Mouse (Mus musculus) embryonic facial prominence, embryonic 11.5 days (tissue): ENCODE measurements around the gene Cd300ld2. TPM values are rescaled to one million over a fixed set of nuclear protein-coding genes. Genes with fewer than 3 reads are reported as not detected.
"Not testable (repeated sequence)": the region's sequence is repeated elsewhere in the genome, so short reads cannot be mapped to it uniquely, and the experiment has no call there.

Source experiments
- ATAC-seq: fragments of 200-750 bp; cut with Nextera tagmentation; replicated peaks from 2 replicates; pipeline ENCODE4 v1.8.0; 2017; ENCODE audit warnings: low read depth; ENCODE audit not compliant: insufficient number of reproducible peaks, low FRiP score, low TSS enrichment
- DNase-seq: peaks from one replicate; pipeline ENCODE4 v3.0.0-alpha.2; 2015; ENCODE audit warnings: low spot score
- H3K27ac ChIP-seq: fragments of 300-500 bp; sonication (generic); replicated peaks from 2 replicates; pipeline ENCODE4 v1.5.1; 2014; ENCODE audit warnings: mild to moderate bottlenecking, low read depth, low read length, control low read depth
- H3K27me3 ChIP-seq: fragments of 300-500 bp; sonication (generic); 2 replicates; pipeline ENCODE4 v1.6.1; 2014; ENCODE audit warnings: mild to moderate bottlenecking, low read length, moderate library complexity, mixed read lengths; ENCODE audit not compliant: control insufficient read depth, insufficient read depth
- H3K36me3 ChIP-seq: fragments of 300-500 bp; sonication (generic); replicated peaks from 2 replicates; pipeline ENCODE4 v1.6.1; 2014; ENCODE audit warnings: low read depth, mild to moderate bottlenecking, low read length, moderate library complexity, mixed read lengths; ENCODE audit not compliant: control insufficient read depth, insufficient read depth
- H3K4me1 ChIP-seq: fragments of 300-500 bp; sonication (generic); 2 replicates; pipeline ENCODE4 v1.6.1; 2014; ENCODE audit warnings: low read length, mixed read lengths; ENCODE audit not compliant: control insufficient read depth, insufficient read depth
- H3K4me2 ChIP-seq: fragments of 300-500 bp; sonication (generic); 2 replicates; pipeline ENCODE4 v1.6.1; 2014; ENCODE audit warnings: low read depth, mild to moderate bottlenecking, control low read depth, low read length, moderate library complexity
- H3K4me3 ChIP-seq: fragments of 300-500 bp; sonication (generic); 2 replicates; pipeline ENCODE4 v1.5.1; 2014; ENCODE audit warnings: low read depth, low read length, control low read depth
- H3K9ac ChIP-seq: fragments of 300-500 bp; sonication (generic); replicated peaks from 2 replicates; pipeline ENCODE4 v1.6.1; 2014; ENCODE audit warnings: mild to moderate bottlenecking, control low read depth, low read length
- H3K9me3 ChIP-seq: fragments of 300-500 bp; sonication (generic); replicated peaks from 2 replicates; pipeline ENCODE4 v1.6.1; 2016; ENCODE audit warnings: mild to moderate bottlenecking, low read length, inconsistent platforms, mixed read lengths; ENCODE audit not compliant: control insufficient read depth
- WGBS: fragments of 180-500 bp; shearing (Covaris S2); extraction: QIAGEN DNeasy Blood & Tissue Kit; methylation state at CpG from one replicate; pipeline ENCODE4 v1.1.7; 2014; 5-methylcytosine and 5-hydroxymethylcytosine counted together
- polyA plus RNA-seq: library from polyadenylated mRNA; unstranded; fragments of >200 nt; fragmentation: Nextera tagmentation; extraction: Ambion mirVana; gene quantifications from 2 replicates; pipeline ENCODE4 v1.2.1, GENCODE M21; 2014

Cd300ld2 gene
- polyA plus RNA-seq, 1 experiment from 2014 or later = not detected

- Histone ChIP-seq H3K9me3 (no peaks in the 10 kb centered on the region), H3K4me1 (no peaks in the 10 kb centered on the region), H3K4me3 (no peak within 1 kb of the TSS), H3K36me3 (no peaks in the 10 kb centered on the region), H3K27ac (no peak within 1 kb of the TSS), H3K27me3 (no peaks in the 10 kb centered on the region), H3K9ac (no peak within 1 kb of the TSS), H3K4me2 (no peak within 1 kb of the TSS)
- 76% methylated on average over 2 of the region's 2 CpGs for WGBS
- ATAC-seq (no peak), DNase-seq (no peak)
Observed at GRCm38 (mm10) chr11:115048259-115048658, 32.3 kb upstream of the Cd300ld2 start, which contains the start of gene Cd300ld3. Gene Cd300ld3 (minus strand): TSS chr11:115048409.

GRCm38 (mm10) chr11:115037669-115038068 is 21.7 kb upstream of the Cd300ld2 start, which contains the start of gene Cd300ld5:
Gene Cd300ld5 (minus strand): TSS chr11:115037769.
- H3K36me3 ChIP-seq, DNase-seq, H3K4me2 ChIP-seq, ATAC-seq, H3K27ac ChIP-seq, H3K9me3 ChIP-seq, H3K4me1 ChIP-seq, H3K27me3 ChIP-seq, H3K4me3 ChIP-seq, H3K9ac ChIP-seq: not testable (repeated sequence)
- no CpG with 5 or more reads among the region's 6 CpGs for WGBS

GRCm38 (mm10) chr11:115026912-115027311 is 10.9 kb upstream of the Cd300ld2 start, which contains the start of gene Cd300ld4:
Gene Cd300ld4 (minus strand): TSS chr11:115027012.
- H3K4me3 ChIP-seq, H3K4me1 ChIP-seq, H3K4me2 ChIP-seq, H3K27ac ChIP-seq, H3K27me3 ChIP-seq, H3K9me3 ChIP-seq, DNase-seq, H3K36me3 ChIP-seq, ATAC-seq, H3K9ac ChIP-seq: not testable (repeated sequence)
- WGBS = no CpG with 5 or more reads among the region's 6 CpGs

- no peak overlapping the region for H3K4me2 ChIP-seq
- no peaks in the 10 kb centered on the region for H3K9me3 ChIP-seq
- H3K4me3 ChIP-seq = no peak overlapping the region
- ATAC-seq (no peak), DNase-seq (no peak)
- H3K27ac ChIP-seq = no peak overlapping the region
- WGBS = 80% methylated on average over 5 of the region's 5 CpGs
- H3K9ac ChIP-seq = no peak overlapping the region
- H3K36me3 ChIP-seq = no peaks in the 10 kb centered on the region
- no peaks in the 10 kb centered on the region for H3K27me3 ChIP-seq
- no peaks in the 10 kb centered on the region for H3K4me1 ChIP-seq
Observed at GRCm38 (mm10) chr11:115004070-115004469, 11.9 kb downstream of the Cd300ld2 start.

GRCm38 (mm10) chr11:115001474-115002040 is 14.4 kb downstream of the Cd300ld2 start, which contains the start of gene Cd300c2:
Gene Cd300c2 (minus strand): TSS chr11:115001880.
- Histone ChIP-seq H3K27ac (no peak within 1 kb of the TSS), H3K27me3 (no peaks in the 10 kb centered on the region), H3K9me3 (no peaks in the 10 kb centered on the region), H3K9ac (no peak within 1 kb of the TSS), H3K4me1 (no peaks in the 10 kb centered on the region), H3K4me2 (no peak within 1 kb of the TSS), H3K36me3 (no peaks in the 10 kb centered on the region), H3K4me3 (no peak within 1 kb of the TSS)
- ATAC-seq (no peak), DNase-seq (no peak)
- WGBS = 87% methylated on average over 7 of the region's 7 CpGs

DNA sequence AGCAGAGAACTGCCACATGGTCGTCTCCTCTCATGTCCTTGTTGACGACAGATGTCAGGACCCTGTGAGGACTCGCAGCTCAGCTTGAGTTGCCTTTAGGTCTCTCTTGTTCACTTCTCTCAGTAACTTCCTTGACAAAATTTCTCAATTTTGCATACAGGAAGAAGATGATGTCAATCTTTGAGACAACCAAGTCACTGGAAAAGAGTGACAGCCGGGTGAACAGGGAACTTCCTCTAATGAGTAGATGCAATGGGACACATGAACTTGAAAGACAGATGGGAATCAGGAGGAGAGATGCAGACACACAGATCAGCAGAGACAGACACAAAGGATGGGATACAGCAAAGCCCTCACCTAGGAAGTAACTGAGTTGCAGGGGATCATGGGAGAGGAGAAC is 26.2 kb downstream of the Cd300ld2 start, which contains the start of gene Cd300ld:
TSS of gene Cd300ld (minus strand) at position 130 of the 400 bp plus-strand sequence.
- Histone ChIP-seq H3K9ac (no peak within 1 kb of the TSS), H3K27ac (no peak within 1 kb of the TSS), H3K36me3 (no peaks in the 10 kb centered on the region), H3K9me3 (no peaks in the 10 kb centered on the region), H3K4me1 (no peaks in the 10 kb centered on the region), H3K4me3 (no peak within 1 kb of the TSS), H3K27me3 (no peaks in the 10 kb centered on the region), H3K4me2 (no peak within 1 kb of the TSS)
- ATAC-seq (no peak), DNase-seq (no peak)
- WGBS = 76% methylated on average over 4 of the region's 4 CpGs

GRCm38 (mm10) chr11:114981866-114982265 is 34.1 kb downstream of the Cd300ld2 start:
- H3K4me2 ChIP-seq = no peak overlapping the region
- H3K36me3 ChIP-seq = no peaks in the 10 kb centered on the region
- no peaks in the 10 kb centered on the region for H3K4me1 ChIP-seq
- no peaks in the 10 kb centered on the region for H3K27me3 ChIP-seq
- H3K9ac ChIP-seq = no peak overlapping the region
- ATAC-seq (no peak), DNase-seq (no peak)
- H3K4me3 ChIP-seq = no peak overlapping the region
- H3K9me3 ChIP-seq = no peaks in the 10 kb centered on the region
- WGBS = 74% methylated on average over 4 of the region's 4 CpGs
- H3K27ac ChIP-seq = no peak overlapping the region

DNA sequence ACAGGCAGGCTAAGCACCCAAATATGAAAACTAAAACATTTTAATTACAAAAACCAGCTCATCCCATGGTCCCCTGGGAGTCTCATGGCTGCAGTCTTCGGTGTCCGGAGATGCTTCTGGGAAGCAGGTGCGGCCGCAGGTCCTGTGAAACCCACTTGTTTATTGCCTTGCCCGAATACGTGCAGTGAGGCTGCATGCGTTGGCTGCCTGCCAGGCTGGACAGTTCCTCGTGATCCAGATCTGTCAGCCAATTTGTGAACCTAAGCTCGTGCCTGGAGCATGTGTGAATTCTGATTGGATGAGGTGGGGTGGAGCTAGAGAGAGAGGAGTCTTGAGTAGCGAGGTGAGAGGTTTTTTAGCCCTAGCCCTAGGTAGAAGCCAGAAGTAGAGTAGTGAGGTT is 43.3 kb downstream of the Cd300ld2 start:
- no peaks in the 10 kb centered on the region for H3K36me3 ChIP-seq
- H3K27ac ChIP-seq = no peak overlapping the region
- WGBS = 88% methylated on average over 10 of the region's 10 CpGs
- no peak for DNase-seq
- no peaks in the 10 kb centered on the region for H3K27me3 ChIP-seq
- no peak for ATAC-seq
- no peaks in the 10 kb centered on the region for H3K9me3 ChIP-seq
- H3K4me1 ChIP-seq = no peaks in the 10 kb centered on the region
- no peak overlapping the region for H3K4me3 ChIP-seq
- no peak overlapping the region for H3K4me2 ChIP-seq
- no peak overlapping the region for H3K9ac ChIP-seq
